Comparison of ENCODE assay signal across 7 mouse cellular contexts in the genomic region with DNA sequence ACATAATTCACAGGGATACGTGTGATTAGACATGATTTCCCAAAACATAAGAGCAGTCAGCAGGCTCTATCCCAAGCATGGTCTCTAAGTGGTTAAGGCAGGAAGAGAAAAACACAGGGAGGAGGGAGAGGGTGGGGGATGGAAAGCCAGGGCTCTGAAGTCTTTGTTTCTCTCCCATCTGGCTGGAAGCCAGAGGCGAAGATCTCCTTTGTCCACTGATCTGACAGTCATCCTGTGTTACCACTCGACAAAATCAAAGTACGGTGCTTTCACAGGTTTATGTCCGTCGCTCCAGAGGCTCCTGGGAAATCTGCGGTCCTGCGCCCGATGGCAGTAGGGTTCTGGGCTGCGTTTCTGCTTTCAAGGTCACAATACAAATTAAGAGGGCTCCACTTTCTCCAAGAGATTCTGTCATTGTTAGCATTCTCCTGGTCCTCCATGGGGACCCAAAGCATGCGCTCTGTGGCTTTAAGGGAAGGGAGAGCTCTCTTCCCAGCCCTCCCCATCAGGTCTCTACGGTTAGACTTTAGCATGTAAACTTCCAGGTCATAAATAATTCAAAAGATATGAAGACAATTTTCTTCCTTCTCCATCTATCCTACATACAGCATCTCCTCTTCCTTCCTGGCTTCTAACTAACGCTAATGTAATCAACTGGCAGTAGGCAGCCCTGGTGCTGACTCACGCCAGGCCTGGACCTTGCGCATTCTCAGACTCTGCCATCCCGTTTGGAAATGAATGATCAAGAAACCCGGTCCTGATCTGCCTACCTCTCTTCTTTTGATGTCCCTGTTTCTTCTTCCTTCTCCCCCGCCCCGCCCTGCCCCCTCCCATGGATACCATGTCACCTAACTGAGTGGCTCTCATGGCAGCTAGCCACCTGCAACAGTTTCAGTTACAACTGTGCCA.
A peak's percentile ranks its signal among the peaks of the same experiment; 100 is the strongest.
DNase-seq lines count a peak whose midpoint lies in the region; ATAC-seq lines count a peak whose summit lies in the region.

No protein-coding gene starts in this region.

- WGBS in heart, embryonic 13.5 days, result 68% methylated on average over 19 of the region's 19 CpGs
- WGBS in limb, embryonic 10.5 days, result 91% methylated on average over 19 of the region's 19 CpGs
- 68% methylated on average over 19 of the region's 19 CpGs for WGBS in stomach, embryonic 16.5 days

- peak; percentile 11 to 12 for DNase-seq in left cerebral cortex, postnatal 36 days (ENCODE audit: low spot score in 2 of 2)
- no peak for DNase-seq in left cerebral cortex, adult 9 months (ENCODE audit: low spot score in 2 of 2)
- peak; percentile 50 to 60 for DNase-seq in cerebellum, postnatal 25 days
- no peak for DNase-seq in limb, embryonic 10.5 days (ENCODE audit: low spot score)
- DNase-seq in thymus, postnatal 25 days, result no peak

- H3K27me3 ChIP-seq in heart, embryonic 13.5 days (replicated peaks), result no peaks in the 10 kb centered on the region
- H3K27me3 ChIP-seq in limb, embryonic 10.5 days (ENCODE audit: low read depth, poor library complexity, severe bottlenecking), result no peaks in the 10 kb centered on the region
- no peaks in the 10 kb centered on the region for H3K27me3 ChIP-seq in stomach, embryonic 16.5 days (ENCODE audit: control insufficient read depth, insufficient read depth, low read length)

- no peak for ATAC-seq in heart, embryonic 13.5 days (ENCODE audit: extremely low read depth, insufficient number of reproducible peaks, low FRiP score, low TSS enrichment)
- peak; percentile 30; the same call in 1 of the 2 replicates for ATAC-seq in stomach, embryonic 16.5 days (ENCODE audit: insufficient read depth, low FRiP score)

- peaks cover 33% of the 10 kb centered on the region for H3K4me1 ChIP-seq in heart, embryonic 13.5 days
- H3K4me1 ChIP-seq in limb, embryonic 10.5 days, result peaks cover 14% of the 10 kb centered on the region
- H3K4me1 ChIP-seq in stomach, embryonic 16.5 days (ENCODE audit: control insufficient read depth, insufficient read depth, low read length), result peaks cover 12% of the 10 kb centered on the region

- H3K9ac ChIP-seq in heart, embryonic 13.5 days, result no peak overlapping the region
- H3K9ac ChIP-seq in stomach, embryonic 16.5 days (ENCODE audit: low read length), result no peak overlapping the region

- no peak overlapping the region for H3K4me3 ChIP-seq in heart, embryonic 13.5 days
- no peak overlapping the region for H3K4me3 ChIP-seq in limb, embryonic 10.5 days
- H3K4me3 ChIP-seq in stomach, embryonic 16.5 days (replicated peaks; ENCODE audit: low read length), result no peak overlapping the region

- no peaks in the 10 kb centered on the region for H3K36me3 ChIP-seq in heart, embryonic 13.5 days
- H3K36me3 ChIP-seq in limb, embryonic 10.5 days, result no peaks in the 10 kb centered on the region
- H3K36me3 ChIP-seq in stomach, embryonic 16.5 days (ENCODE audit: control insufficient read depth, insufficient read depth, low read length), result no peaks in the 10 kb centered on the region

- intact Hi-C loops in left cerebral cortex, postnatal 36 days (cut with DNase I), result loop anchor here (5.0 kb wide), 1 partner anchor 102 kb away; a partner anchor contains a TSS

- H3K27ac ChIP-seq in heart, embryonic 13.5 days (replicated peaks), result no peak overlapping the region
- 0 out of 2 replicates have a peak overlapping the region, but pooled peaks have one; percentile 25 for H3K27ac ChIP-seq in limb, embryonic 10.5 days
- H3K27ac ChIP-seq in stomach, embryonic 16.5 days (ENCODE audit: low read length), result no peak overlapping the region

- 0 out of 2 replicates have a peak overlapping the region, but pooled peaks have one; percentile 27 for H3K4me2 ChIP-seq in heart, embryonic 13.5 days
- H3K4me2 ChIP-seq in stomach, embryonic 16.5 days (ENCODE audit: low read depth, low read length), result no peak overlapping the region

- H3K9me3 ChIP-seq in heart, embryonic 13.5 days, result no peaks in the 10 kb centered on the region
- H3K9me3 ChIP-seq in limb, embryonic 10.5 days (replicated peaks), result no peaks in the 10 kb centered on the region
- H3K9me3 ChIP-seq in stomach, embryonic 16.5 days (replicated peaks; ENCODE audit: control insufficient read depth, low read length), result no peaks in the 10 kb centered on the region

Comparison
In these comparisons a context has a peak if more than half of its experiments do, and no peak if none do; other contexts are left out.
1. DNase-seq: peak in left cerebral cortex, postnatal 36 days (2 of 2) and cerebellum, postnatal 25 days (2 of 2); none in left cerebral cortex, adult 9 months (0 of 2), limb, embryonic 10.5 days (single experiment) and thymus, postnatal 25 days (single experiment).